Mouse (Mus musculus): Measurements from ENCODE around the gene Hdhd5.
A peak's percentile ranks its signal among the peaks of the same experiment; 100 is the strongest.

Hdhd5 gene

DNA sequence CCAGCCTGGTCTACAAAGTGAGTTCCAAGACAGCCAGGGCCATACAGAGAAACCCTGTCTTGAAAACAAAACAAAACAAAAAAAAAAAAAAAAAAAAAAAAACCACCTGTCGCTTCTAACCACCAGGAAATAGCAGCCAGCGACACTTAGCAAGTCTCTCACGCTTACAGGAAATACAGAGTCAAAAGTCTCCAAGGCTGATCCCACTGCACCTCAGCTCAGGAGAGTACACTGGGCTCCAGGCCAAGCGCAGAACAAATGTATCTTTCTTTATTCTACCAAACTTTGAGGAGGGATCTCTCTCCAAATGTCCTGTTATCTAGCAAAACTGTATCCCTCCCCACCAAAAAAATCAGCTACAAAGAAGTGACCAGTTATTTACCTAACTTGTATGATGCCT, 2.0 kb downstream of the Hdhd5 start:
- DNase-seq, result no peak

DNA sequence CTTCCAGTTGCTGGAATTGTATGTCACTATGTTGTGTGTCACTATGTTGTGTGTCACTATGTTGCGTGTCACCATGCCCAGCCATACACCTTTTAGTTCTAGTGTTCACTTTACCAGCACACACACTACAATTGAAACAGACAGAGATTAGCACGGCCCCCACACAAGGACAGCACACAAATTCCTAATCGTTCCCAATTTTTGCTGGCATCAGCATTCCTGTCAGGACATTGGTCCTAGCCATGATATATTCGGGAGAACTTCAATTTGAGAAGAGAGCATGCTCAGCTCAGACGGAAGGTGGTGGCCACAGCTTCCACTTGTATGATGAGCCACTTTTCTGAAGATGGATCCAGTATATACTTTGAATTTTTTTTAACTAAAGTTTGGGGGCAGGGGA, 6.3 kb downstream of the Hdhd5 start:
- DNase-seq, result no peak

DNA sequence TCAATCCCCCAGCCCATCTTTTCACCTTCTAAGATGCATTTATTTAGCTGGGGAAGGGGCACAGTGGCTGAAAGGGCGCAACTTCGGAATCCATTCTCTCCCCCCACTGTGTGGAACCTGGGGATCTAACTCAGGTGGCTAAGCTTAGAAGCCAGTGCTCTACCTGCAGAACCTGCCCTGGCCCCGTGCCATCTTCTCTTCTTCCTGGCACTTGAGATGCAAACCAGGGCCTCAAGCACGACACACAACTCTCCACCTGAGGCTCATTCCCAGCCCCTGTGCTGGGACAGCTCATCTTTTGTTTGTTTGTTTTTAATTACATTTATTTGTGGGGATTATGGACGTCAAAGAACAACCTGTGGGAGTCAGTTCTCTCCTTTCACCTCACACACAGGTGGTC, 11.5 kb downstream of the Hdhd5 start:
- no peak for DNase-seq

DNA sequence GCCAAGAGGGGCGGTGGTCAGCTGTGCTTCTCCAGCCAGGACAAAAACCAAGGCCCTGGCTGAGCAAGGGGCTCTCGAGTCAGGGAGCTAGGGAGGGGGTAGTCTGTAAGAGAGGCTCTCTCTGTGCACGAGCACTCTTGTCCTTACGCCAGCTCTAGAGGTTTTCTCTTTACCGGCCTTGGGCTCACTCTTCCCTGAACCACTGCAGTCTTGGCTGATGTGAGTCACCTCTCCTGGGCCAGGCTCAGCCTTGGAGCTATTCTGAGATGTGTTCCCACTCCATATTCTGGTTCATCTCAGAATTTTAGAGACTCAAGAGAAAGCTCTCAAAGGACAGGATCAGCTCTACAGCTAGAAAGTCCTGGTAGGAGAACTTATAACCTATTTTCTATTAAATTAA, 13.8 kb downstream of the Hdhd5 start:
- DNase-seq, result no peak

DNA sequence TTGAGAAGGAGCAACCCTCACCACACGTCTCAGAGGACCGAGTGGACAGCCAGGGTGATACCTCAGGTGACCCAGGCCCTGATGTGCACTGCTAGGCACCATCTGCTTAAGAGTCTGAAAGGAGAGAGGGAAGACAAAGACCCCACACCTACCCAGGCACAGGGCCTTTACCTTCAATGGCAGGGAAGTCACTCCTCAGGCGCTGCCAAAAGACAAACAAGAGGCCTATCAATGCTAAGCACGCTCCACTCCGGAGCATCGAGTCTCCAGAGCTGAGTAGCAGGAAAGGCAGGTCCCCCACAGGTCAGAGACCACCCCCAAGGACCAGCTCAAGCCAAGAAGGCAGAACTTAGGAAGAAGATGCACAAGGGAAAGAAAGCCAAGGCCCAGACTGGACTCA, 14.2 kb downstream of the Hdhd5 start:
- DNase-seq, result no peak

DNA sequence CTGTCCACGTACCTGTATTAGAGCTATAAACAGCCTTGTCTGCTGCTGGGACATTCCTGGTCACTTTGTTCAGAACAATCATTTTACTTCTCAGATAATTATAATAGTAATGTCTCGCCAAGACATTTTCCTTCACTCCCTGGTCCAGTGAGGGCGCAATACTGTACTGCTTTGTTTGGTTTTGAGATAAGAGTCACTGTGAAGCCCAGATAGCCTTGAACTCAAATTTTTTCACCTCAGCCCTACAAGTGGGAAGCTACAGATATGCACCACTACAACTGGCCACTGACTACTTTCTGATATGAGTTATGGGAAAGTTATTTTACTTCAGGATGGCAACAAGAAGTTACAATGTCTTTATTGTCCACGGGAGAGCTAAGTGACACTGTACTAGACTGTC, 14.7 kb downstream of the Hdhd5 start:
- no peak for DNase-seq

DNA sequence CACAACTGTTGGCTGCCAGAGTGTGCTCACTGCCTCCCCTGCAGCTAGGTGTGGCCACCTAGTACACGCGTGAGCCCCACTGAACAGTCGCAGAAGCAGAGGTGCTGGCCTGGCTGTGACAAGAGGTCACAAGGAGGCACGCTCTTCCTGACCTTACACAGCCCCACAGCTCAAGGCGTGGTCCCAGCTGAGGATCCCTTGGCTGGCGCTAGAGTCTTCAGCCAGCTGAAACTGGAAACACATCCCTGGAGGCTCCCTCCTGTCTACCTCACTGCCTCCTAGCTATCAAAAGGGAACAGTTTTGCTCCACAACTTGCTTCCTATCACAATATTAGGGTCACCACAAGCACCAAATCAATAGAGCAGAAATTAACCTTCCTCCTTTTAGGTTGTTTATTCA, 19.9 kb downstream of the Hdhd5 start:
- no peak for DNase-seq

DNA sequence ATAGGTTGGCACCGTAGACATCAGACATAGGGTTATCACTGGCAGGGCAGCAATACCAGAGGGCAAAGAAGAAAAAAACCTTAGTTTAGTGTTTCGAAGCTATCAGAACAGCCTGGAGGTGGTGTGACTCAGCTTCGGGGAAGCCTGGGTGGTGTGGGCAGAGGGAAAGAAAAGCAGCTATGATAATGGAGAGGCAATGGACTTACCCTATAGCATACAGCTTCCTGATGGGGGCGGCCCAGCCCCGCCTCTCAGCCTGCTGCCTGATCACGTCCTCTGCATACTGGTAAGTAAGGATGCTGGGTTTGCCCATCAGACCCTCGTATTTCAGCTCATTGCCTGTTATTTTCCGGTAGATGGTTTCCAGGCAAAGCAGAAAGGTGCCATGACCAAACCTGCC, 20.7 kb downstream of the Hdhd5 start:
- no peak for DNase-seq

DNA sequence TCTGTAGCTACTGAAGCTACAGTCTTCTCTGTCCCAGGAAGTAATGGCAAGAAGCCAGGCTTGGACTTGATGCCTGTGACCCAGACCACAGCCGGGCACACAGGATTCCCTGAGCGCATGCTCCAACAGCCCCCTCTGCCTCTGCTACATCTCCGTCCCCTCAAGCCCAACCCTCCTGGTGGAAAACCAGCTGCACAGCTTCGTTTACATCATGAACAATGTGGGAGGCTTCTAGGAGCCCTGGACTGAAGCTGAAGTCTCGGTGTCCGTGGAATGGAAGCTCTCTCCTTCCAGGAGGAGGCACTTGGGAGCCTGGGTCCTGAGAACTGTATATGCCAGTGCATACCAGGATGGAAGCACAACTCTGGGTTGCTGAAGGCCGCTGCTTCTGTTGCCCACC, 21.1 kb downstream of the Hdhd5 start:
- DNase-seq, result no peak

DNA sequence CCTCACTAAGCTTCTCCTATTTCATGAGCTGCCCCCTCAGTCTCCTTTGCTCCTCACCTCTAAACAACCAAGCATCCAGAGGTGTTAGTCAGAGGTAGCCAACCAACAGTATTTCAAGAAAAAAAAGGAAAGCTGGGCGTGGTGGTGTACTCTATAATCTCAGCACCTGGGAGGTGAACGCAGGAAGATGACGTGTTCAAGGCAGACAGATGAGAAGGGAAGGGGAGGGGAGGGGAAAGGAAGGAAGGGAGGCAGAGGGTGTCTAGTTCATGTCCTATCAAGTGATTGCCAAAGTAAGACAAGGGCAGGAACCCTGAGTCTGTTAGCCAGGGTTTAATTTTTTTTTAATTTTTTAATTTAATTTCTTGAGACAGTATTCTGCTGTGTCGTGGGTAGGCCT, 22.5 kb downstream of the Hdhd5 start:
- DNase-seq, result no peak

DNA sequence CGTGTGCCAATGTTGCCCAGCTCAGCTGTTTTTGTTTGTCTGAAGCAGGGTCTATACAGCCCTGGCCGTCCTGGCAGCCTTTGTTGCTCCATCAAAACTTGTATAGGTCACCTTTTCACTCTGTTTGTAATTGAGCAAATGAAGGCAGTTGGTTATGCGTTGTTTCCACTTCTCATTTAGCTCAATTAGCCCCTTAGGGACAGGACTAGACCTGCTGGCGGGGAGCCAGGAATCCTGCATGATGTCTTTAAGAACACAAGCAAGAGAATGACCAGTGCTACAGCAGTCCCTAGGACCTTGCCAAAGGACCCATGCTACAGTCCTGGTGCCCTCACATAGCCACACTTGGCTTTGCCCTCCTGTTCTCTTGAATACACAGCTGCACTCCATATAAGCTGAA, 25.6 kb downstream of the Hdhd5 start:
- DNase-seq, result peak; percentile 17

DNA sequence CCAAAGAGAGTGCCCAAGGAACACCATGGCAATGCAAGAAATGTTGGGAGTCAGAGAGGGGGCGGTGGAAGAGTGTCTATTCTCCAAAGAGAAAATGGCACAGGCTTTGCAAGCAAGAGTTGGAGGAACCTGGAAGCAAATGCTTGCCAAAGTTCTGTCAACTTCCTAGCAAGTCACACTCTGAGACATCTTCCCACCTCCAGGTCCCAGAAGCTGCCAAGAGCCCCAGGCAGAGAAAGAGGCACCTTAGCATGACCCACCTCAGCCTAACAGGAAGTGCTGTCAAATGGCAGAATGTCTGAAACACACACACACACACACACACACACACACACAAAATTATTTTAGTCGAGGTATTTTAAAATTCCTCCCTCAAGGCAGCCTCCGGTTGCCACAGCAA, 27.1 kb downstream of the Hdhd5 start:
- DNase-seq, result no peak

DNA sequence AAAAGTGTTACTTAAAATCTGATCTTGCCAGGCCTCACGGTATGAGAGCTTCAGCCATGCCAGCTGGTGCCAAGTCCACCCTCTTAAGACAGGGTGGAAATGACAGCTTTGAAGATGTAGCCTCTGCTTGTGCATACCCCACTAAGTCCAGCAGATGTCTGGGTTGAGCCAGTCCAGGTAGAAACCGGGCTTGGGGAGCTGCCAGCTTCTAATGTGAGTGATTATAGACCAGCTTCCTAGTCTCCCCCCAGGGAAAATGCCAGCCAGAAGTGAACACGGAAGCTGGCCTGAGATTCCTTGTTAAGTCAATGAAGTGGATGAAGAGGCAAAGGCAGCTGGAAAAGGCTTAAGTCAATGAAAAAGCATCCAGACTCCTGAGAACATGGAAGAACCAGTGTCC, 34.6 kb downstream of the Hdhd5 start:
- DNase-seq, result no peak

DNA sequence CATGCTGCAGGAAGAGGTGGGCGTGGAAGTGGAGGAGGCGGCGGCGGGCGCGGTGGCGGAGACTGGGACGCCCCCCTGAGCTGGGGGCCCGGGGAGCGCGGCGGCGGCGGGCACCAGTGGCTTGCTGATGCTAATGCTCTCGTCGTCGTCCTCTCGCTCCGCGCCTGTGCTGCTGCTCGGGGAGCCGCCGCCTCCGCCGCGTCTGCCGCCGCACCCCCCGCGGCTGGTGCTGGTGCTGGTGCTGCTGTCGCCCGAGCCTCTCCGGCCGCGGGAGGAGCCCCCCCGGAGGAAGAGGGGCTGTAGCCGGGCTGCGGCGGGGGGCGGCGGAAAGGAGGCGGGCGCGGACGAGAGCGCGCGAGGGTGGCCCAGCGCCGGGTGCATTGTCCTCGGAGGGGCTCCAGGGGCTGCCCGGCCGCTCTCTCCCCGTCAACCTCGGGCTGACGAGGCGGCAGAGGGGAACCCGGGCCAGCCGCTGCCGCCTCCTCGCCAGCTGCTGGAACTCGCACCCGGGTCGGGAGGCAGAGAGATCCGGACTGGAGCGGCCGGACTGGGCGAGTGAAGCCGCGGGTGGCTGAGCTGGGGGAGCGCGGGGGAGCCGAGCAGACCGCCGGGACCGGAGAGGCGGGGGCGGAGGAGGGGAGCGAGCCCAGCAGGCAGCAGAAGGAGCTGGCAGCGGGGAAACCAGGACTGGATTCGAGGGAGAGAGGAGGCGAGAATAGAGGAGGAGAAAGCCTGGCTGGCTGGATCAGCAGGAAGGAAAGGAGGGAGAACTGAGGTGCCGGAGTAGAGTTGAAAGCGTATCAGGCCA, 37.5 kb downstream of the Hdhd5 start, which contains the start of gene Tmem121b:
Gene Tmem121b (minus strand): TSS at position 434 of the 808 bp plus-strand sequence.
- DNase-seq, result no peak

DNA sequence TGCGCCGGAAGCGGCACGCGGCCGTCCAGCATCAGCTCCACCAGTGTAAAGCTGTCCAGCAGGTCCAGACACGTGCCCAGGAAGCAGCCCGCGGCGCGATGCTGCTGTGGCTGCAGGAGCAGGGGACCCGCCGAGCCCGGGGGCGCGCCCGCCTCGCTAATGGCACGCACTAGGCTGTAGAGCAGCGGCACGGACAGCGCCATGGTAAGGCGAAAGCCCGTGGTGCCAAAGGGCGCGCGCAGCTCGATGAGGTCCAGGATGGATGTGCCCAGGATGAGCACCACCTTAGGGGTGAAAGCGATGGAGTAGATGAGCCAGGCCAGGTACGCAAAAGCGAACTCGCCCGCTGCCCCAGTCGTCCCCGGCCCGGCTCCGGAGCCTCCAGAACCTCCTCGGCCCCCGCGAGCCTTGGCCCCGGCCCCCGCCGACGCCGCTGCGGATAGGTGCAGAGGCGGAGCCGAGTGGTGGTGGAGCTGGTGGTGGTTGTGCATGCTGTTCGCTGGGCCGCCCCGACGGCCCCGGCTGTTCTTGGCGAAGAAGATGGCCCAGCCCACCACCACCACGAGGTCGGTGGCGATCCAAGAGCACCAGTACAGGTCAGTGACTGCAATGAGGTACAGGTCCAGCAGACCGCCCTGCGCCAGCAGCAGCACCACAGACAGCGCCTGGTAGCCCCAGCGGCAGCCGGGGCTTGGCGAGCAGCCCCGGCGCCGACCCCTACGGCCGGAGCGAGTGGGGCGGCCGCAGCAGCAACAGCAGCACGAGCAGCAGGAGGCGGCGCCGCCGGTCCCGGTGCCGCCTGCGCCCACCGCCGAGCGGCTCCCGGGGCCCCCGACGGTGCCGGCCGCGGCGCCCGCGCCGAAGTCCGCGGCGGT, 38.4 kb downstream of the Hdhd5 start:
- DNase-seq, result no peak

DNA sequence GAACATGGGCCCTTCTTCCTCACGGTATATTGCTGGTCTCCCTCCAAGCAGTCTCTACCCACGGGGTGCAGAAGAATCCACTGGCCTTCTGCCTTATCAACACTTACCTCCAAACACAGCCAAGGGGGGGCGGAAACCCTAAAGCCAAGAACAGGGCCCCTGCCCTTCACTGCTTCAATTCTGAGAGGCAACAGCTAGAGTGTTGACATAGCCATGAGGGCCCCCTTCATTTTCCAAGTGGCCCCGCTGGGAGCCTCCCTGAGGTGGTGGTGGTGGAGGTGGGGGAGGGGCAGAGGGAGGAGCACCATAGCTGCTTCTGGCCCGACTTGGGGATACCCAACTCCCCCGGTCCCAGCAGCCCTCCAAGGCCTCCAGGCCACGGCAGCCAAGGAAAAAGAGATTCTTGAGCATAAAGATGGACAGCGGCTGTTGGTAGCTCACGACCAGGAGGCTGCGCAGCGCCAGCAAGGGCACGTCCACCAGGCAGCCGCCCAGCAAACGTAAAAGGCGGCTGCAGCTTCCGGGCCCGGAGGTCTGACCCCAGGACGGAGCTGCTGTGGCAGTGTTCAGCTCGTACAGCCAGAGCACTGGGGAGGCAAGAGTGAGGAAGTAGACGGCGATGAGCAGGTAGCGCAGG, 39.1 kb downstream of the Hdhd5 start:
- DNase-seq, result no peak

DNA sequence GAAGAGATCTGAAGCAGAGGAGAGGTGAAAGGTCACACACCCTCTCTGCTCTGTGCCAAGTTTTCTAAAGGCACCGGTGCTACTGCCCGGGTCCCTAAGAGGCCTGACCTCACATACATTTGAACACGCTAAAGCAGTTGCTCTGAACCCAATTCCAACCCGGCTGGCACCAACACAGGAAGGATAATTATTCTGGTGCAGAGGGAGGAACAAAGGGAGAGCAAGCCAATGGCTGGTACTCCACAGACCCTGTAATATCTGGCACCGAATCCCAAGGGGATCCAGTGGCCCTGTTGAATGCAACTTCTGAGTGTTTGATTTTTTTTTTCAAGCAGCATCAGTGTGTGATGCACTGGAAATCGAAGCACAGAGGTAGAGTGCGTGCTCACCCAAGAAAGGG, 40.1 kb downstream of the Hdhd5 start:
- no peak for DNase-seq

DNA sequence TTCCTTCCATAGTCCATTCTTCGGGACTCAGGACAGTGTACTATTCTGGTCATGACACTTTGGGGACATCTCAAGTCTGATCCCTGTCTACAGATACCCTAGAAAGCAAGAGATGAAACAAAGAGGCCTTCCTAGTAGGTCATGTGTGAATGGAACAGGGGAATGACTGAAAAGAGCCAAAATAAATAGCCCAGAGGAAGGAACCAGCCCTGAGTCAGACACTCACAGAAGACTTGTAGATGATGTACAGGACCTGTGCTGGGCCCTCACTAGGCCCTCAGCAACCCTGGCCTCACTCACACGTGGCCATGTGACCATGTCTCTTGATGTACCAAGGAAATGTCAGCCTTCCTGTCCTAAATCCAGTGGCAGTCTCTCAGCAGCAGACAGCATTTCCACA, 41.7 kb downstream of the Hdhd5 start:
- no peak for DNase-seq

DNA sequence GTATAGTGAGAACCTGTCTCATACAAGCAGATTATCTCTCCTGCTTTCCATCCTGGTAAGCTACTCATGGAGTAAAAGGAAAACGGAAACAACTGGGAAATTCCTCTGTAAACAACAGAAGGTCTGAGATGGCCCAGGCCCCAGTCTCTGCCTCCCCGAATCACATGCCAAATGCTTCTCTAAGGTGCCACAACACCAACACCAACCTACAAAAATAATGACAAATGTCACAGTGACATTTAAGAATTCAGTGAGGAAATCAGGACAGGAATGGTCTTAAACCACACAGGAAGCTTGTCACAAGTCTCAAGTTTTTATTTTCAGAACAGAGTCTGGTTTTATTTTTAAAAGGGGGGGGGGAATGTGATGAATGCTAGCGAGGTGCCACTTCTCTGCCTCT, 42.5 kb downstream of the Hdhd5 start:
- no peak for DNase-seq

DNA sequence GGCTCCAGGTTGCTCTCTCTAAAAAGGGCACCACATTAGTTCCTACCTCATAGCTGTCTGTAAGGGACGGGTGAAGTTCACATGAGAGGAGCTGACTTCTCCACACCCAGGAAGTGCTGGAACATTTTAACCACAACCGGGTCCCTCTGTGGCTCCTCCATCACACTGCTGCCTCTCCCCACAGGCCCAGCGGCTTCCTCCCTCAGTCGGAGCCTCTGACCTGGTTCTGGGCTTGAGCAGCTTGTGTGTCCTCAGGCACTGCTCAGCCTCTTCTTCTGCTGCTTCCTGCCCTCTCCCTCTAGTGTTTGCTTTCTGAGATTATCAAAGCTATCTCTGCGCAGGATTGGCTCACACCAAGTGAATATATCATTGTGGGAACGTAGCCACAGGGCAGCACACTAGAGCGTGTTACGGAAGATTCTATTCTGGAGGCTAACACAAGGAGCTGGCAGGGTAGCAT, 45.0 kb downstream of the Hdhd5 start:
- DNase-seq, result no peak

DNA sequence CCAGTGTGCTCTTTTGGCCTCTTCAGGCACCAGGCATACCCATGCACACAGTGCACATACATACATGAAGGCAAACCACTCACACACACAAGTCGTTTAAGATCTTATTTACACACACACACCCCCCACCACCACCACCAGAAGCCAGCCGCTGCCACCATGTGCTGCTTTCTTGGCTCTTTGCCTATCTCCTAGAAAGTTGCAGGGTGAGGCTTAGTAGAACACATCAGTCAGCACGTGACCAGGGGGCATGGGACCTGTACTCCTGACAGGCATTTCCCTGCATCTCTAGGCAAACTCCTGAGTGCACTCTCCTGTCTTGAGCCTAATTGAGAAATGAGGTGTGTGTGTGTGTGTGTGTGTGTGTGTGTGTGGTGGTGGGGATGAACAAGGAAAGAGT, 46.1 kb downstream of the Hdhd5 start:
- DNase-seq, result no peak

DNA sequence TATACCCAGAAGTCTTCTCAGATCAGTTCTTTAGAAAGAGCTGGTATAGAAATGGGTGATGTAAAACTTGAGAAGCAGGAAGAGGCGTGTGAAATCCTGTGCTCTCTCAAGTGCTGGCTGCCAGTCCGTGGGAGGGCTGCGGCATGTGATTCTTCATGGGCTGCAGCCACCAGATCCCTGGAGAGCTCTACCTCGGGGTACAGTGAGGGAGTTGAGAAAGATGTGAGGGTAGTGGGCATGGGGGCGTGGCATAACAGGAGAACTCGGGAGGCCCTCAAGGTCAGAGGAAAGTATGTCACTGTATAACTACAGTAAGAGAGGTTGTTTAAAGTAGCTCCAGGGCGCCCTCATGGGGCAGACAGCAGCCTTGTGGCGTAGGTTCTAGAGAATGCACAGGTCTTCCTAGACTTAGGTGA, 47.9 kb downstream of the Hdhd5 start:
- DNase-seq, result peak; percentile 52

DNA sequence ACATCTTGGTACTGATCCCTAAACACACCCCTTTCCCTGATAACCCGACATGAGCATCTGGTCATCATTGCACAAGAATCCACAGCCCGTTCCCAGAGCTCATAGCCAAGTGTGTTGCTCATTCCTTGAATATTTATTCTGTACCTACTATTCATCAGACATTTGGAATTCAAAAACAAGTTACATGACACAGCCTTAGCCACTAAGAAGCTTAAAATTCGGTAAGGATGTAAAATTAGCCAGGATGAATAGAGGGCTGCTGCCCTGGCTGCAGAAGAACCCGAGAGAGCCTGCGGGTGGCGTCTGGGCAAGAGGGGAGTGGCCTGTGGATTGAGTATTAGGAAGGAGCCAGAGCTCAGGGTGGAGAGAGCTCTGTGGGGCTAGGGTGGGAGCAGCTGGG, 48.4 kb downstream of the Hdhd5 start:
- no peak for DNase-seq

DNA sequence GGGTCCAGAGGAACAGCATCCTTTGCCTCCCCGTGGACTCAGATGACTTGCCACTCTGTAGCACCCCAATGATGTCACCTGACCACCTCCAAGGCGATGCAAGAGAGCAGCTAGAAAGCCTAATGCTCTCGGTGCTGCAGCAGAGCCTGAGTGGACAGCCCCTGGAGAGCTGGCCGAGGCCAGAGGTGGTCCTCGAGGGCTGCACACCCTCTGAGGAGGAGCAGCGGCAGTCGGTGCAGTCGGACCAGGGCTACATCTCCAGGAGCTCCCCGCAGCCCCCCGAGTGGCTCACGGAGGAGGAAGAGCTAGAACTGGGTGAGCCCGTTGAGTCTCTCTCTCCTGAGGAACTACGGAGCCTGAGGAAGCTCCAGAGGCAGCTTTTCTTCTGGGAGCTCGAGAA, 49.1 kb downstream of the Hdhd5 start:
- DNase-seq, result no peak
